Mouse (Mus musculus): Measurements from ENCODE around the gene Nadk.
"Not testable (repeated sequence)": the region's sequence is repeated elsewhere in the genome, so short reads cannot be mapped to it uniquely, and the experiment has no call there.

Nadk gene

DNA sequence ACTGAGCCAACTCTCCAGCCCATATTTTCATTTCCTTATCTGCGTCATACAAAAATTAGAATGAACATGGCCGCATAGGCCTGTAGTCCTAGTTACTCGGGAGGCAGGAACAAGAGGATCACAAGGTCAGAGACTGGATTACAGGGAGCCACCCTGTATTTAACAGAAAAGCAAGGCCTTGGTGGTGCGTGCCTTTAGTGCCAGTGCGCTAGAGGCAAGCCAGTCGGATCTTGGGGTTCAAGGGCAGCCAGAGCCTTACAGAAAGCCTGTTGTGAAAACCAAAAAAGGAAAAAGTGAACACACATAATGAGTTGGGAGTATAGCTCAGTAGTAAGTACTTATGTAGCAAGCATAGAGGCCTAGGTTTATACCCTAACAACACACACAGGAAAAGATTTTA, 7.6 kb downstream of the Nadk start:
- DNase-seq (ENCODE audit: low read depth, low spot score) = no peak

DNA sequence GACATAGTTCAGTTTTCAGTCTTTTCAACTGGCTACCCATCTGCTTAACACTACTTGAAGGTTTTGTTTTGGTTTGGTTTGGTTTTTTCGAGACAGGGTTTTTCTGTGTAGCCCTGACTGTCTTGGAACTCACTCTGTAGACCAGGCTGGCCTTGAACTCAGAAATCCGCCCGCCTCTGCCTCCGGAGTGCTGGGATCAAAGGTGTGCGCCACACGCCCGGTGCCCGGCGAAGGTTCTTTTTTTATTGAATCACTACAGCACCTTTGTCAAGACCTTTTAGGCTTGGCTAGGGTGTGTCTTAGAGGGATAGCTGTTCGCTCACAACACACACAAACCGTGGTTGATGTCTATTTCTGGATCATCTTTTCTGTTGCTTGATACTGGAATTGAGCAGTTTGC, 8.1 kb downstream of the Nadk start:
- DNase-seq (ENCODE audit: low read depth, low spot score) = not testable (repeated sequence)

DNA sequence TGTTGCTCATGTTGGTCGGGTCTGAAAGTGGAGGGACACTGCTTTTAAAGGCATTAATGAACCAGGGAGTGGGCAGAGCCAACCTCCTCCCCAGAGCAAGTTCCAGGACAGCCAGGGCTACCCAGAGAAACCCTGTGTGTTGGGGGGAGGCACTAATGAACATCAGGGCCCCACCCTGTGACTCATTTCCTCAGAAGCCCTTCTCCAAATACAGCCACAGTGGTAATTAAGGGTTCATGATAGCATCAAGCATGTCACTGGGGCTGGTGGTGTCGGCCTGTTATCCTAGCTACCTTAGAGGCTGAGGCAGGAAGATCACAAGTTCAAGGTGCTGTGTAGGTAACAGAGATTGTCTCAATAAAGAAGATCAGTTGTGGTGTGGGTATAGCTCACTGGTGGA, 9.3 kb downstream of the Nadk start:
- DNase-seq (ENCODE audit: low read depth, low spot score) = no peak

DNA sequence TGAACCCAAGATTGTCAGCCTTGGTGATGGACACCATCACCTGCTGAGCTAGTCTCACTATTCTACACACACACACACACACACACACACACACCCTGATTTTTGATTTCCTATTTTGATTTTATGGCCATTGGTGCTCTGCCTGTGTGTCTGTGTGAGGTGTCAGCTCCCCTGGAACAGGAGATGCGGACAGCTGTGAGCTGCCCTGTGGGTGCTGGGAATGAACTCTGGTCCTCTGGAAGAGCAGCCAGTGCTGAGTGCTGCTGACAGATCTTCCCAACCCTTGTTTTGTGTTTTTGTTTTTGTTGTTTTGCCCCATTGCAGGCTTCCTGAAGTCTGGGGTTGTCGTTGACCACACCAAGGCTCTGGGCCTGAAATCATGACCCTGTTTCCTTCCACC, 11.0 kb downstream of the Nadk start:
- no peak for DNase-seq (ENCODE audit: low read depth, low spot score)

DNA sequence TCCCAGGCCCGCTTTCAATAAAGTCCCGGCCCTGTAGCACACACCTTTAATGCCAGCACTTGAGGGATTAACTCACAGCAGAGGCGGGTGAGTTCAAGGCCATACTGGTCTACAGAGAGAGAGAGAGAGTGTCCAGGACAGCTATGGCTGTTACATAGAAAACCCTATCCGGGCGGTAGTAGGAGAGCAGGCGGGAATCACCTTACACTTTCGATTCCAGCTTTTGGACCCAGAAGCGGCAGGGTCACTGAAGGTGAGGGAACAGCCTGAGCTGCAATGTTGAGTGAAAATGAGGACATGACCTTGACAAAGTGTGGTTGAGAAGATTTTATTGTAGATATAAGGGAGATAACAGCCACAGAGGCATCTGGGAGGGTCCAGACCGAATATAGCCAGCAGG, 11.7 kb downstream of the Nadk start:
- no peak for DNase-seq (ENCODE audit: low read depth, low spot score)

DNA sequence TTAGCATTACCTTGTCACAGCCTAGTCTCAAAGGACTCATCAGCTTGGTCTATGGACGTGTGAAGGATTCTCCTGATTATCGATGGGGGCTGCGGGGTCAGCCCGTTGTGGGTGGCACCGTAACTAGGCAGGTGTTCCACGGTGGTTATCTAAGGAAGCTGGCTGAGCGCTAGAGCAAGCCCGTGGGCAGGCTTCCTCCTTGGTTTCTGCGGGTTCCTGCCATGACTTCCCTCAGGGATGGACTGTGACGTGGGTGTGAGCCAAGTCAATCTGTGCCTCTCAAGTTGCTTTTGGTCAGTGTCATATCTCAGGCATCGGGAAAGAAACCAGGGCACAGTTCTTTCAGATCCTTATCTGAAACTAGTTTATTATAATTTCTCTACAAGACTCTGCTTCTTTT, 12.8 kb downstream of the Nadk start:
- peak; percentile 52 for DNase-seq (ENCODE audit: low read depth, low spot score)

DNA sequence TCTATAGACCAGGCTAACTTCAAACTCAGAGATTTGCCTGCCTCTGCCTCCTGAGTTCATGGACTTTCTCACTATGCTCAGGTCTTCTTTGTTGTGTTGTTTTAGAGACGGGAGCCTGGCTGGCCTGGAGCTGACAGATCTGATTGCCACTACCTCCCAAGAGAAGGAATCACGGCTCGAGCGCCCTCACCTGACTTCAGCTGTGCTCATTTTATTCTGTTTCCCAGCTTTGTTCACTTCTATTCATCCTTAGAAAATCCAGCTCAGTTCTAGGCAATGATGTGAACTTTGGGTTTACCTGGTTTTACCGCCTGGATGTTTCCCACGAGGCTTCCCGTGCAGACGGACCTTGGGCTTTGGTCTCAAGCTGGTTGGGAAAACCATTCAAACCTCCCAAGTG, 13.3 kb downstream of the Nadk start:
- no peak for DNase-seq (ENCODE audit: low read depth, low spot score)

DNA sequence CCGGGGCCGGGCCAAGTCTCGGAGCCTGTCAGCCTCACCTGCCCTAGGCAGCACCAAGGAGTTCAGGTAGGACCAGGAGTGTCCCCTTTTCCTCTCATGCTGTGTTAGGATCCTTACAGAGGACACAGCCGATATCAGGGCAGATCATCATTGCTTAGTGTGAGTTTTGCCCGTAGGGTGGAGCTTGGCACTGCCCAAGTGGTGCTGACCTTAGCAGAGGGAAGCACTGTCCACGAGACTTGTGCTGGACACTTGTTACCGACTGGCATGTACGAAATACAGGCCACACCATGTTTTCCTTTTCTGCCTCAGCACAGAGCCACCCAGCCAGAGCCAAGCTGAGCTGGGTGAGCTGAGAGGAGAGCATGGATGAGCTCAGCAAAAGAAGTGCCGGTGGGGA, 15.0 kb downstream of the Nadk start:
- no peak for DNase-seq (ENCODE audit: low read depth, low spot score)

DNA sequence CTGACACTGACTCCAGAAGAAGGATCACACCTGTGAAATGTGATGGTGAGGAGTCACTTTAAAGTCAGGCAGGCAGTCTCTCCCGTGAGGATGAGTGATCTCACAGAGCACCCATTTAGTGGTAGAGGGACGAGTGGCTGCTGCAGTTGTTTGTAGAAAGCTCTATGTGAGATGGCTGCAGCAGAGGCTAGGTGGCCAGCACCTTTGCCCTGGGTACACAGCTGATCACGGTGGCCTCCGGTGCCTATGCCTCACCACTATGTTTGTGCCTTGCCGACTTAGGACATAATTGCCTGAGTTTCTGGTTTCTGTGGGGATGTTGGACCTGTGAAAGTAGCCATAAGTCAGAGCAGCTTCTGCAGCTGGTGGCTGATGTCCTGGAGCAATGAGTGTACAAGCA, 15.6 kb downstream of the Nadk start:
- no peak for DNase-seq (ENCODE audit: low read depth, low spot score)

DNA sequence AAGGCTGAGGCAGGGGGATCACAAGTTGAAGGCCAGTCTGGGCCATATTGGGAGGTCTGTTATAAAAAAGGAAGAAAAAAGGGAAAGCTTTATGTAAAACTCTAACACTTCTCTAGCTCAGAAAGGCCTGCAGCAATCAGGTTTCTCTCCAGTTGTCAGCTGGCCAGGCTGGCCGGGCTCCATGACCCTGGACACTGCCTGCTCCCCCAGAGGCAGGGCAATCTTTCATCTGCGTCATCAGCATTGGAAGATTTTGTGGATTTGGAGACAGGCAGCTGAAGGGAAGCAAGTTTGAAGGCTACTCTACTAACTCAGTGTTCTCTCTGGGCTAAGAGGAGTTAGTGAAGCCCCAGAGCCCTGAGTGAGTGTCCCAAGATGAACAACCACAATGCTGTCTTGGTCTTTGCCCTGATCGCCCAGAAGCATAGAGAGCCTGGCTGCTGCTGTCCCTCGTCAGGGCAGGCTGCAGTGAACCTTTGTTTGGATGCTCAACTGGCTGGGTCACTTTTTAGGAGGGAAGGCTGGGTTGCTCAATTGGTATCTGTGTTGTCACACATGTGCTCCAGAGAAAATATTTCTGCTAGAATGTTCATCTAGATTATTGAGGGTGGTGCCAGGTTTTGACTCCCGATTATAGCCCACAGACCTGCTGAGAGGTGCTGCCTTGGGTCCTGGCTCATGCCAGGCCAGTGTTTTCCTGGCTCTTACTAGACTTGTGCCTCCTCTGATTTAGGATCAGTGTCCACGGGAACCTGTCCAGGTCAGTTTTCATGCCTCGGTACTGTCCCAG, 16.4 kb downstream of the Nadk start:
- DNase-seq (ENCODE audit: low read depth, low spot score) = no peak

DNA sequence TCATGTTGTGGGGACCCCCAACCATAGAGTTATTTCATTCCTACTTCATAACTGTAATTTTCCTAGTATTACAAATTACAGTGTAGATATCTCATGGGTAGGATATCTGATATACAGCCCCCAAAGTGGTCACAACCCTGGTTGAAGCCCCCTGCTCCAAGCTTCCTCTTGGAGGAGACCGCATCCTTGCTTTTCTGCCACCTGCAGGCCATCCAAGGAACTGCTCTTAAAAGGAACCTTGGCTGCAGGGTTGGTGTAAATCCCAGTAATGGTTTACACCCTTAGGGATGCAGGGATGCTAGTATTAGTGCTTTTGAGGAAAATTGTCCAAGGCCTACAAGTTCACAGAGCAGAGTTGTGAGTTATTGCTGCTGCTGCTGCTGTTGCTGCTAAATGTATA, 18.2 kb downstream of the Nadk start:
- DNase-seq (ENCODE audit: low read depth, low spot score) = peak; percentile 63

DNA sequence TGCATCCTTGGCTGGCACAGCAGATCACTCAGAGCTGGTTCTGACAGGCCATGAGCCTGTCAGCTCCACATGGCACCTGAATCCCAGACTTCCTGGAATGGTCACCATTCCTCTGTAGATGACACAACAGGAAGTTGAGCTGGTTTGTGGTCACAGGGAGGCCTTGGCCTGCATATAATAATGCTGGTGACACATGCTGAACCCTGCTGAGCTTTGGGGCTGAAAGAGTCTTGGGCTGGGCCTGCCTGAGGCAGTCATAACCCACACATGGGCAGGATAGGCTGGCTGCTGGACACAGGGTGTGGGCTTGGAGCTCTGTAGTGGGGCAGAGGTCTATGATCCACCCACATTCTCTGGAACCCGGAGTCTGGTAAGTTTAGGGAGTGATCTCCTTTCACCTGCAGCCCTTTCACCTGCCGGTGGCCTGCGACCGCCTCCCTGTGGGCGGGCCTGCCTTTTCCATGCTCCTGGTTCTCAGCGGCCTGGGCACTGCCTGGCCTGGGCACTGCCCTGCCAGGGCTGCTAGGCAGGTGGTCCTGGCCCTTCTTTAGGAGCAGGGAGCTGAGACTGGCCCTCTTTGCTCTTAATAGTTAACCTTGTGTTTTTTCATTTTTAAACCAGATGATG, 20.2 kb downstream of the Nadk start:
- no peak for DNase-seq (ENCODE audit: low read depth, low spot score)

DNA sequence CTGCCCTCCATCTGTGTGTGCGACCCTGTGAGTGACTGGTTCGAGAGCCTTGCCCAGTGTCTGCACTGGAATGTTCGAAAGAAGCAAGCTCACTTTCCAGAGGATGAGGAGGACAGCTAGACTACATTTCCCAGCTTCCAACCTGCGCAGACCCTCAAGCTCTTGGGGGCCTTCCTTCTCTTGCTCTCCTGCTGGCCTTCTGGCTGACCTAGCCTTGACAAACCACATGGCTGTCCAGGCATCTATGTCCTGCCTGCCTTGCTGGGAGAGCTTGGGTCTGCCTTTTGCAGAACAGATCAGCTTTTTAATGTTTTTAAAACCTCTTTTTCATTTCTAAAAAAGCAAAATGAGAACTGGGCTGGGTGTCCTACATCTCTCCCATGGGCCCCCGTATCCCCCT, 27.2 kb downstream of the Nadk start:
- DNase-seq (ENCODE audit: low read depth, low spot score) = no peak

DNA sequence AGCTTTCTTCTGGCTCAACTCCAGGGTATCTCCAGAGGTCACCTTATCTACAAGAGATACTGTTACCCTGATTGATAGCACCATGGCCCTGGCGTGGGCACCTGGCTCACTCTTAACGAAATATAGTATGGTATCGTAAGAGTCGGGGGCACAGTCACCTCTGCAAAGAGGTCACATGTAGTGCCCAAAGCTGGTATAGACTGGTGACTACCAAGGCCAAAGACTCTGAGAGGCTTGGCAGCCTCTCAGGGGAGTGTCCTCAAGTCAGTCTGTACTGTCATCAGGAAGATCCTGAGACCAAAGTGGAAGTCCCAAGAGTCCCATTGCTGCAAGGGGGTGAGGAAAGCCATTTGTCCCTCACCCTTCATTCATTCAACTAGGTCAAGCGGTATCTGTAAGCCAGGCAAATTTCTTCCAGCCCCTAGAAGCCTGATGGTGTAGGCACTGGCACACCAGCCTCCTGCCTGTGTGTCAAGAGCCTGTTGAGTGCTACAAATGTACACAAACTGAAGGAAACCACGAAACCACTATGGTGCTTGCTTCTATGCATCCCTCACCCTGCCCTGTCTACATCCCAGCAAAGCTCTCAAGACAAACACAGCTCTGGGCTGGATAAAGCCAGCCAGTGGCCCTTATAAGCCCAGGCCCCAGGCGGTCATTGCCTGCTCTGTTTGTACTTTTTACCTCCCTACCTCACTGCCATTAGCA, 29.0 kb downstream of the Nadk start:
- no peak for DNase-seq (ENCODE audit: low read depth, low spot score)

DNA sequence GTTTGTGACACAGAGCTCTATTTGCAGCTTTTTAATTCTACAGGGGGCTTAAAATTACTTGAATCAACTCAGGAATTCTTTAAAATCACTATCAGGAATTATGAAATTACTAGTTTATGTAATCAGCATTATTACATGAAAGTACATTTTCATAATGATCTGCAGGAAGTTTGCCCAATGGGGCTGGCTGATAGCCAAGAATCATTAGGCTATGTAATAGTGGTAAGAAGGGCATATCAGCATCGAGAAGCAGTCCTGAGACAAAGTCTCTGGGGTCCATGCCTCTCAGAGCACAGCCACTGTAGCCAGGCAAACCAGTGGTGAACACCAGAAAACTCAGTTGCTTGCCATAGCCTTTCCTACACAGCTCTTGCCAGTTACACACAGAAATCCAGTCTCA, 31.6 kb downstream of the Nadk start:
- no peak for DNase-seq (ENCODE audit: low read depth, low spot score)

DNA sequence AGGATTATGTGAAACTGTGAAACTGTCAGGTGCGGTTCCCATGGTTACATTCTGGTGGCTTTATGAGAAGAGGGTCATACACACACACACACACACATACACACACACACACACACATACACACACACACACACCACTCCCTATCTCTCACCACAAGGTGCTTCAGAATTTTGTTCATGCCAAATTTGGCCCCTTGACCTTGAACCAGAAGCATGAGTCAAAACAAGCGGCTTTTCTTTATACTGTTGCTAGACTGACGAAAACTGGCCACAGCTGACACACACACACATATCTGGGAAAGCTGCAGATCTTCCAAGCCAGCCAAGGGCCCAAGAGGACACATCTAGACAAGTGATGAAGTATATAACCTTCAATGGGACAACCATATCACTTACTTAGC, 33.6 kb downstream of the Nadk start:
- DNase-seq (ENCODE audit: low read depth, low spot score) = no peak

DNA sequence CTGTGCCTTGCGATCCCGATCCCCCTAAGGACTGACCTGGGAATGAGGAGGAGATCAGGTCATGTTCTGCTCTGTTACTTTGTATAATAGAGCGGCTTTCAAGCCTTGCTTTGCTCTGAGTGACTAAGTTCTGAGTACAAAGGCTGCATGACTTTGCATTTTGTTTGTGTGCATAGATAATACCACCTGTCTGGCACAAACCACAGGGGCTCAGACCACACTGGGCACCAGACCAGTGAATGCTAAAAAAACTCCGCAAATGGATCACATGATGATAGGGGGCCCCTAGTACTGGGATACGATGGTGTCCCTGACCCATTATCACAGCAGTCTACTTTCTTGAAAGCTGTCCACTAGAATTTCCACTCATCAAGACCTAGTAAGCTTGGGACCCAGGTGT, 34.4 kb downstream of the Nadk start:
- DNase-seq (ENCODE audit: low read depth, low spot score) = no peak

DNA sequence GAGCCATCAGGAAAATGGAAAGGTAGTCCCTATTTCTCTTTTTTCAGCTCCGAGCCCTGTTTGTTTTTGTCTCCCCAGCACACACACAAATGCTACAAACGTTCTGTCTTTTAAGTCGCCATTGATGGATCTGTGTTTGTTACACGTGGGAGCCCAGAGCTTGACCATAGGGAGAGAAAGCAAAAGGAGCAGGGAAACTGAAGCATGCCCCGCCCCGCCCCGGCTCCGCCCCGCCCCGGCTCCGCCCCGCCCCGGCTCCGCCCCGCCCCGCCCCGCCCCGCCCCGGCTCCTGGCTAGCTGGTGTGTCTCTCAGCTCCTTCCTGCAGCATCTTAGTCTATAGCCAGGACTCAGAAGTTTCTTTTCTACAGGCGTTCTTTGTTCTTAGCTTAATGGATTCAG, 36.4 kb downstream of the Nadk start:
- no peak for DNase-seq (ENCODE audit: low read depth, low spot score)

DNA sequence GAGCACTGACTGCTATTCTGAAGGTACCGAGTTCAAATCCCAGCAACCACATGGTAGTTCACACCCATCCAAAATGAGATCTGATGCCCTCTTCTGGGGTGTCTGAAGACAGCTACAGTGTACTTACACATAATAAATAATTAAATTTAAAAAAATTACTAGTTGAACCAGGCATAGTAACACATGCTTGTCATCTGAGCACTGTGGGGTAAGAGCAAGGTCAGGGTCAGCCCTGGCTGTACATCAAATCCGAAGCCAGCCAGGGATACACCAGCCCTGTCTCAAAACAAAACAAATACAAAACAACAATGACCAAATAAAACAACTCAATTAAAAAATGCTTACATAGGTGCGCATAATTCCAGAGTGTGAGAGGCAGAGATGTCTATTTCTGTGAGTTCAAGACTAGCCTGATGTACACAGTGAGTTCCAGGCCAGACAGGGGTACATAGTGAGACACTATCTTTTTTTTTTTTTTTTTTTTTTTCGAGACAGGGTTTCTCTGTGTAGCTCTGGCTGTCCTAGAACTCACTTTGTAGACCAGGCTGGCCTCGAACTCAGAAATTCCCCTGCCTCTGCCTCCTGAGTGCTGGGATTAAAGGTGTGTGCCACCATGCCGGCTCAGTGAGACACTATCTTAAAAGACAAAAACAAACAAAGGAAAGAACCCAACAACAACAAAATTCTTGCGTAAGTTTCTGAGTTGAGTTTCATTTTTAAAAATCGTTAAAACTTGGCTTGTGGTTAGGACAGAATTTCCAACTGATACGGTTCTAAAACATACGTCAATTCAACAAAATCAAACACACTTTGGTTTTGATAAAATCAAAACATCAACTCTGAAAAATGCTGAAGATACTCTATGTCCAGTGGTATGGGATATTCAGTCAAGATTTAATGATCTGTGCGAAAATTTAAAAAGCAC, 38.0 kb downstream of the Nadk start:
- no peak for DNase-seq (ENCODE audit: low read depth, low spot score)

DNA sequence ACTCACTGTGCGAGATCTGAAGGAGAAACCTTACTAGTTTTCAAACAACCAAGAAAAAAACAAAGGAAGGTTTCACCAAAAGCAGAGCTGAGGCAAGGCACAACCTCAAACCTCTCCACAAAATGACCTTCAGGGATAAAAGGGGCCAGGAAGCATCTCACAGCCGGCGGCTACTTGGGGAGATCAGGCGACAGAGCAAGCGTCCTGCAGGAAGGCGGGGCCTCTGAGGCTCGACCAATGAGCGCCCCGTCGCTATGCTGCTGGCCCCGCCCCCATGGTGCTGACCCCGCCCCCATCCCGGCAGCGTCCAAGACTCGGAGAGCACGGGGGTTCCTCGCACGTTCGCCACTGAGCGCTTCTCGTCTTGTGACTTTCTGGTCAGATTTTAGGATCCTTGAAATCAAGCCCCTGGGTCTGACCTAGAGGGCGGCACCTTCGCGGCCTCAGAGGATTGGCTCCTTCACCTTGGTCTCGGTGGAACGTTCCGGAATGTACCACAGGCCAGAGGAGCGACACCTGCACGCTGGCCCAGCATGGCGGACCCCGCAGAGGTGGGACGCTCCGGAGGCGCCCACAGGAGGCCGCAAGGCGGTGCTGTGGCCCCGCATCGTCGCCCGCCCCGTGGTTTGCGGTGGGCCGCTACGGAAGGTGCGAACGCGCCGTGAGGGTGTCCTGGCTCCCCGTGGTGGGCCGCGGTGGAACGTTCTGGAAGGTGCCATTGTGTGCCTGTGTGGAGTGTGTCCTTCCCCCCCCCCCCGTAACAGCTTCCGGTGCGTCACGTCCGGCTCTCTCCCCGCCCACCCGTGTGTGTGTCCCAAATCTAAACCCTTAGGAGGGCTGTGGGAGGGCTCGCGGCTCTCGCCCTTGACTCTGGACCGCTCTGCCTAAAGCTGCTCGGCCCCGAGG, 39.2 kb downstream of the Nadk start, which contains the start of gene Slc35e2:
Gene Slc35e2, plus strand, starts transcription at position 326 of the 906 bp plus-strand sequence.
- peak; percentile 98 for DNase-seq (ENCODE audit: low read depth, low spot score)

DNA sequence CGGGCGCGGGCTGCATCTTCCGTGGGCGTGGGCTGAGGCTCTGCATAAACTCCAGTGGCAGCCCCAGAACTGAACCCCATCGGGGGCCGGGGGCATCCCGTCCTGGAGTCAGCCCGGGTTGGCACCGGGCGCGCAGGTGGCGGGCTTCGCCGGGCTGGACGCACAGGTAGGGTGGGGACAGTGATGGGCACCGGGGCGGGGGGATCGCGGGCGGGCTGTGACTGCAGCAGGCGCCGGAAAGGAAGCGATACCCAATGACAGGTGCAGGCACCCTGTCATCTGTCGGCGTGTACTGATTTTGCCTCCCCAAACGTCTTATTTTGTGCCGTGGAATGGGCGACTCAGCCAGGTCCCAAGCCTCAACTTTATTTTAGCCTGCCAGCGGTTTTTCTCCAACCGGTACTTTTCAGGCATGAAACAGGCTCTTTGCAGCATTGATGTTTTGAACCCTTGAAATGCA, 39.8 kb downstream of the Nadk start:
- DNase-seq (ENCODE audit: low read depth, low spot score) = peak; percentile 37

All from brain, adult 2 months (tissue).